Mouse (Mus musculus): Measurements from ENCODE around the gene Zim1. TPM values are rescaled to one million over a fixed set of nuclear protein-coding genes. Genes with fewer than 3 reads are reported as not detected.
A peak's percentile ranks its signal among the peaks of the same experiment; 100 is the strongest.

Zim1 gene
- polyA plus RNA-seq, 1 experiment = 0.21 TPM

DNA sequence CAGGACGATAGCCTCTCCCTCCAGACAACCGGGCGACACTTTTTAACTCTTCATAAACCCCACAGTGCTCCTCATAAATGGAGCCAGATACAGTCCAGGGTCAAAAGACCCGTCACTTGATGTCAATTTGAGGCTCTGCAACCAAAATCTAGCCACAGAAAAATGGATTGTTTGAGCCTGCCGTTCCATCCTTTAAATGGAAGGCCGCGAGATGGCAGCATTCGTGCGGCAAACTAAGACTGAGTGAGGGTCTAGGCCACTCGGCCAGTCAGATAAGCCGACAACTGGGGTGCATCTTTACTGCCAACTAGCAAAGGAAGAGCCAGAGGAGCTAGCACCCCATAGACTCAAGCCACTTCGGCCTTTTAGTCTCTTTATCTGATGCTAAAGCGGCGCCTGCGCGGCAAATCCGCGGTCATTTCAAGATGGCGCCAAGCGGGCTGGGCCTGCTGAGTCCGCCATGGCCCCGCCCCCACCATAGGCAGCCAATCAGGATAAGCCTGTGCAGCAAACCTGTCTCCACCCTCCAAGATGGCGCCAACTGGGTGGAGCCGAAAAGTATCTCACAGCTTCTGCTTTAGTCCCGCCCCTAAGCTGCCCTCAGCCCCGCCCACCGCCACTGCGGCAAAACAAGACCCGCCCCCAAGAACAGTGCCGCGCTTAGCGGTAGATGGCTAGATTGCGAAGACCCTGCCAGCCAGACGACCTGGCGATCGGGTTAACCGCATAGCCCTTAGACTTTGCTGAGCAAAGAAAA, 33.0 kb upstream of the Zim1 start:
- no peaks in the 10 kb centered on the region for H3K27me3 ChIP-seq (ENCODE audit: control insufficient read depth, insufficient read depth, low read length)
- H3K4me3 ChIP-seq (ENCODE audit: control insufficient read depth, low read depth, low read length) = peak overlapping the region; percentile 87
- peak overlapping the region; percentile 75 for H3K27ac ChIP-seq (ENCODE audit: control insufficient read depth, insufficient read depth, low read depth, low read length)
- TF ChIP-seq CTCF (IDR thresholded peaks at IDR 0.05; ENCODE audit: control insufficient read depth, insufficient read depth, insufficient replicate concordance, low read depth, low read length) (no peak), POLR2A (IDR thresholded peaks at IDR 0.05; ENCODE audit: control insufficient read depth, low read depth, low read length) (no peak; the same call in 1 of the 2 replicates)
- H3K4me1 ChIP-seq (ENCODE audit: control insufficient read depth, insufficient read depth, low read length) = peaks cover 9% of the 10 kb centered on the region
- H3K36me3 ChIP-seq (ENCODE audit: control insufficient read depth, insufficient read depth, low read length) = no peaks in the 10 kb centered on the region

- no peak for TF ChIP-seq CTCF (IDR thresholded peaks at IDR 0.05; ENCODE audit: control insufficient read depth, insufficient read depth, insufficient replicate concordance, low read depth, low read length)
- TF ChIP-seq POLR2A (IDR thresholded peaks at IDR 0.05; ENCODE audit: control insufficient read depth, low read depth, low read length) = no peak
- Histone ChIP-seq H3K36me3 (ENCODE audit: control insufficient read depth, insufficient read depth, low read length) (no peaks in the 10 kb centered on the region), H3K27ac (ENCODE audit: control insufficient read depth, insufficient read depth, low read depth, low read length) (peak overlapping the region; percentile 76), H3K4me3 (ENCODE audit: control insufficient read depth, low read depth, low read length) (peak overlapping the region; percentile 87), H3K27me3 (ENCODE audit: control insufficient read depth, insufficient read depth, low read length) (no peaks in the 10 kb centered on the region), H3K4me1 (ENCODE audit: control insufficient read depth, insufficient read depth, low read length) (peaks cover 9% of the 10 kb centered on the region)
These were observed 32.1 kb upstream of the Zim1 start for GRCm38 (mm10) chr7:6728263-6728931.

DNA sequence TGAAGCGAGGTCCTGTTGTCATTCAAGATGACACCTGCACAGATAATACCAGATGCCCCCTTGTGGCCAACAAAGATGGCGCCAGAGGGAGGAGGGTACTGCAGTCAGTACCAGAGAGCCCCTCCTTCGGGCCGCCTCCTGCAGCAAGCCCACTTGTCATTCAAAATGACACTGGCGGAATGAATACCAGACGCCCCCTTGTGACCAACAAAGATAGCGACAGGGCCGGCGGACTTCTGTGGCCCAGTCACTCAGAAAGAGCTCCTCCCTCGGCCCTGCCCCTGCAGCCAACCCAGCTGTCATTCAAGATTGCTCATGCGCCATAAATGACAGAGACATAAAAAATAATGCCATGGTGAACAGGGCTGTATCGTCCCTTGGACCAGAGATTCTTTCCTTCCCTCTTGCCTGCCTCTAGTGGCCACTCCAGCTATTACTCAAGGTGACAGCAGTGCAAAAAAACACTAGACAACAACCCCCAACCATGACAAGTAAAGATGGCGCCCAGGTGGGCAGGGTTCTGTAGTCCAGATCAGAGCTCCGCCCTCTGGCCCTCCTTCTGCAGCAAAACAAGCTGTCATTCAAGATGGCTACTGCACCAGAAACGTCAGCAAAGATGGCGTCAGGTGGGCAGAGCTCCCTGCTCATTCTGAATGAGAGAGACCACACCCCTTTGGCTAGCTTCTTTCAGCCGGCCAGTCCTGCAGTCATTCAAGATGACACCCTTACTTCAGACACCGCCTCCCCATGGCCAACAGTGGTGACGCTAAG, 31.3 kb upstream of the Zim1 start:
- Histone ChIP-seq H3K27ac (ENCODE audit: control insufficient read depth, insufficient read depth, low read depth, low read length) (peak overlapping the region; percentile 76), H3K27me3 (ENCODE audit: control insufficient read depth, insufficient read depth, low read length) (no peaks in the 10 kb centered on the region), H3K36me3 (ENCODE audit: control insufficient read depth, insufficient read depth, low read length) (no peaks in the 10 kb centered on the region), H3K4me1 (ENCODE audit: control insufficient read depth, insufficient read depth, low read length) (peaks cover 9% of the 10 kb centered on the region), H3K4me3 (ENCODE audit: control insufficient read depth, low read depth, low read length) (peak overlapping the region; percentile 64)
- TF ChIP-seq CTCF (IDR thresholded peaks at IDR 0.05; ENCODE audit: control insufficient read depth, insufficient read depth, insufficient replicate concordance, low read depth, low read length) (peak; percentile 28; the same call in 1 of the 2 replicates), POLR2A (IDR thresholded peaks at IDR 0.05; ENCODE audit: control insufficient read depth, low read depth, low read length) (no peak)

GRCm38 (mm10) chr7:6709396-6709795, 13.1 kb upstream of the Zim1 start:
- no peak overlapping the region for H3K4me3 ChIP-seq (ENCODE audit: control insufficient read depth, low read depth, low read length)
- H3K27me3 ChIP-seq (ENCODE audit: control insufficient read depth, insufficient read depth, low read length) = no peaks in the 10 kb centered on the region
- TF ChIP-seq CTCF (IDR thresholded peaks at IDR 0.05; ENCODE audit: control insufficient read depth, insufficient read depth, insufficient replicate concordance, low read depth, low read length) = no peak
- no peak for TF ChIP-seq POLR2A (IDR thresholded peaks at IDR 0.05; ENCODE audit: control insufficient read depth, low read depth, low read length)
- H3K36me3 ChIP-seq (ENCODE audit: control insufficient read depth, insufficient read depth, low read length) = no peaks in the 10 kb centered on the region
- H3K4me1 ChIP-seq (ENCODE audit: control insufficient read depth, insufficient read depth, low read length) = peaks cover 10% of the 10 kb centered on the region
- no peak overlapping the region for H3K27ac ChIP-seq (ENCODE audit: control insufficient read depth, insufficient read depth, low read depth, low read length)

DNA sequence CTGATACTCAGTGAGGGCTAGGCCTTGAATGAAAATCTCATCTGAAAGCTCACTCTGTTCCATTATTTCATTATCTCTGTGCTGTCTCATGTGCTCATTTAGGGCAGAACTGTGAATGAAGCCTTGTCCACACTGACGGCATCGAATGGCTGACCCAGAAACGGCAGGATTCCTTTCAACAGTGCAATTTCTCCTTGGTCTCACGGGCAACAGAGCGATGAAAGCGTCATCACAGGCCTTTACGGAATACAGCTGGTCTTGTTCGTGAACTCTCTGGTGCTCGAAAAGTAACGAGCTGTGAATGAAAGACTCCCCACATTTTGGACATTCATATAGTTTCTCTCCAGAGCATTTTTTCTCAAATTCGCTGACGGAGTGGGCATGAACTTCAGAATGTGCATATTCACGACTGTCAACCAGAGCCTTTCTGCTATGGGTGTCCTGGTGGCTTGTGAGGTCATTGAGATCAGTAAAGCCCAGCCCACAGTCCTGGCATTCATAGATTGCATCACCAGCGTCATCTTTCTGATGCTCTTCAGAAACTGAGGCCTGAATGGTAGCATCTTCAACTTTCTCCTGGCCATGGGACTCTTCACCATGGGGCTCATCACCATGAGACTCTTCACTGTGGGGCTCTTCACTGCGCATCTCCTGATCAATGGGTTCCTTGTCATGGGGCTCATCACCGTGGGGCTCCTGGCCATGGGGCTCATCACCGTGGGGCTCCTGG, 12.4 kb upstream of the Zim1 start:
- Histone ChIP-seq H3K27me3 (ENCODE audit: control insufficient read depth, insufficient read depth, low read length) (no peaks in the 10 kb centered on the region), H3K27ac (ENCODE audit: control insufficient read depth, insufficient read depth, low read depth, low read length) (no peak overlapping the region), H3K4me3 (ENCODE audit: control insufficient read depth, low read depth, low read length) (no peak overlapping the region), H3K4me1 (ENCODE audit: control insufficient read depth, insufficient read depth, low read length) (peaks cover 10% of the 10 kb centered on the region), H3K36me3 (ENCODE audit: control insufficient read depth, insufficient read depth, low read length) (no peaks in the 10 kb centered on the region)
- TF ChIP-seq CTCF (IDR thresholded peaks at IDR 0.05; ENCODE audit: control insufficient read depth, insufficient read depth, insufficient replicate concordance, low read depth, low read length) (no peak), POLR2A (IDR thresholded peaks at IDR 0.05; ENCODE audit: control insufficient read depth, low read depth, low read length) (no peak)

DNA sequence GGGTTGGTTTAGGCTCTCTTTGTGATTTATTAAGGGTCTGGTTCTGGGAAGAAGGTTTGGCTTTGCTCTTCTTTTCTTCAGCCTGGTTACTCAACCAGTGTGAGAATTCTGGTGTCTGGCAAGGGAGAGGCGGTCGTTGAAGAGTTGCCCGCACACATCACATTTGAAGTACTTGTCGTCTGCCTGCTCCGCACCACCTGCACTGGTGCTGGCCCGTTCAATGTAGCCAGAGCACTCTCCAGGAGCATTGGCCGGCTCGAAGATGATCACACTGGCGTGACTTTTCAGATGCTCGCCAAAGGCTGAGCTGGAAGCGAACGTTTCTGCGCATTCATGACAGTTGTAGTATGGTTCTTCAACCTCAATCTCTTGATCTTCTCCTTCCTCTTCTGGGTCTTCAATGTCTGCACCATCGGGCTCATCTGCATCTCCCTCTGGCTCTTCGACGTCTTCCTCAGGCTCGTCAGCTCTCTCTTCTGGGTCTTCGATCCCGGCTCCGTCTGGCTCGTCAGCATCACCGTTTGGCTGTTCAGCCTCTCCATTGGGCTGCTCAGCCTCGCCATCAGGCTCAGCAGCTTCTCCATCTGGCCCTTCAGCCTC, 11.3 kb upstream of the Zim1 start:
- no peaks in the 10 kb centered on the region for H3K36me3 ChIP-seq (ENCODE audit: control insufficient read depth, insufficient read depth, low read length)
- TF ChIP-seq CTCF (IDR thresholded peaks at IDR 0.05; ENCODE audit: control insufficient read depth, insufficient read depth, insufficient replicate concordance, low read depth, low read length) = no peak
- no peak for TF ChIP-seq POLR2A (IDR thresholded peaks at IDR 0.05; ENCODE audit: control insufficient read depth, low read depth, low read length)

More for the DNA sequence above, 11.3 kb upstream of the Zim1 start:
- H3K27me3 ChIP-seq (ENCODE audit: control insufficient read depth, insufficient read depth, low read length) = no peaks in the 10 kb centered on the region
- H3K4me3 ChIP-seq (ENCODE audit: control insufficient read depth, low read depth, low read length) = no peak overlapping the region
- H3K27ac ChIP-seq (ENCODE audit: control insufficient read depth, insufficient read depth, low read depth, low read length) = no peak overlapping the region
- H3K4me1 ChIP-seq (ENCODE audit: control insufficient read depth, insufficient read depth, low read length) = peaks cover 10% of the 10 kb centered on the region
